Mouse (Mus musculus) urinary bladder, adult 2 months (tissue): ENCODE measurements at regions not wholly inside any gene's neighbourhood (a gene's known extent, or its start where the extent isn't known, plus 50 kb on each side); places are given as distances from the start of the nearest gene placed in this dataset.

Experiments
- DNase-seq: peaks from one replicate; pipeline ENCODE4 v3.0.0; 2022; ENCODE audit warnings: low spot score

- no peak for DNase-seq
Measured at GRCm38 (mm10) chr13:72803374-72803773, 174.8 kb downstream of the Irx2 start.

- no peak for DNase-seq
Measured at GRCm38 (mm10) chr13:72809226-72809625, 180.6 kb downstream of the Irx2 start.

GRCm38 (mm10) chr13:72810626-72811025 is 182.0 kb downstream of the Irx2 start:
- DNase-seq = no peak

- DNase-seq = no peak
Measured at GRCm38 (mm10) chr13:72814616-72815015, 186.0 kb downstream of the Irx2 start.

GRCm38 (mm10) chr13:72815236-72815932 is 186.8 kb downstream of the Irx2 start:
- DNase-seq = no peak

- DNase-seq = no peak
Measured at GRCm38 (mm10) chr13:72815933-72816553, 187.4 kb downstream of the Irx2 start.

GRCm38 (mm10) chr13:72816856-72817255 is 188.2 kb downstream of the Irx2 start:
- no peak for DNase-seq

- DNase-seq = no peak
Measured at GRCm38 (mm10) chr13:72817521-72817920, 188.9 kb downstream of the Irx2 start.

- no peak for DNase-seq
Measured at GRCm38 (mm10) chr13:72817930-72818329, 189.3 kb downstream of the Irx2 start.

GRCm38 (mm10) chr13:72826613-72827012 is 198.0 kb downstream of the Irx2 start:
- no peak for DNase-seq

GRCm38 (mm10) chr13:72829331-72829730 is 200.7 kb downstream of the Irx2 start:
- no peak for DNase-seq

GRCm38 (mm10) chr13:72833326-72833725 is 204.7 kb downstream of the Irx2 start:
- no peak for DNase-seq

GRCm38 (mm10) chr13:72837016-72837415 is 208.4 kb downstream of the Irx2 start:
- no peak for DNase-seq

GRCm38 (mm10) chr13:72848097-72848496 is 219.5 kb downstream of the Irx2 start:
- no peak for DNase-seq

- DNase-seq = no peak
Measured at GRCm38 (mm10) chr13:72849841-72850240, 221.2 kb downstream of the Irx2 start.

- DNase-seq = no peak
Measured at GRCm38 (mm10) chr13:72852896-72853295, 224.3 kb downstream of the Irx2 start.

GRCm38 (mm10) chr13:72875921-72876320 is 247.3 kb downstream of the Irx2 start:
- no peak for DNase-seq

GRCm38 (mm10) chr13:72894982-72895381 is 266.4 kb downstream of the Irx2 start:
- no peak for DNase-seq

- no peak for DNase-seq
Measured at GRCm38 (mm10) chr13:72902576-72902975, 274.0 kb downstream of the Irx2 start.

- DNase-seq = no peak
Measured at GRCm38 (mm10) chr13:72918895-72919294, 290.3 kb downstream of the Irx2 start.

- DNase-seq = no peak
Measured at GRCm38 (mm10) chr13:72920368-72920767, 291.7 kb downstream of the Irx2 start.

GRCm38 (mm10) chr13:72924560-72925135 is 296.0 kb downstream of the Irx2 start:
- DNase-seq = no peak

GRCm38 (mm10) chr13:72937246-72937645 is 308.6 kb downstream of the Irx2 start:
- no peak for DNase-seq
